Mouse (Mus musculus) G1E (cell line): ENCODE measurements at regions not wholly inside any gene's neighbourhood (a gene's known extent, or its start where the extent isn't known, plus 50 kb on each side); places are given as distances from the start of the nearest gene placed in this dataset.

Experiments
- ATAC-seq: 2 replicates; pipeline ENCODE4 v1.8.0; 2016; ENCODE audit warnings: mild to moderate bottlenecking; ENCODE audit not compliant: insufficient number of reproducible peaks, poor library complexity, low FRiP score, severe bottlenecking; ENCODE audit errors: extremely low read depth
- DNase-seq: peaks from one replicate; pipeline ENCODE4 v3.0.0; 2012; ENCODE audit warnings: low spot score
- H3K27me3 ChIP-seq: 2 replicates; pipeline ENCODE4 v1.6.1; 2012; ENCODE audit warnings: mild to moderate bottlenecking, low read length, inconsistent platforms; ENCODE audit not compliant: insufficient read depth
- H3K36me3 ChIP-seq: replicated peaks from 2 replicates; pipeline ENCODE3; 2012; ENCODE audit warnings: mild to moderate bottlenecking, inconsistent platforms
- H3K4me1 ChIP-seq: 2 replicates; pipeline ENCODE4 v1.6.1; 2012; ENCODE audit warnings: low read depth, low read length, inconsistent platforms, mixed read lengths; ENCODE audit not compliant: insufficient read depth
- H3K4me3 ChIP-seq: 2 replicates; pipeline ENCODE4 v1.5.1; 2012; ENCODE audit warnings: low read depth, mild to moderate bottlenecking, inconsistent platforms, low read length, moderate library complexity, mixed read lengths
- H3K9me3 ChIP-seq: replicated peaks from 2 replicates; pipeline ENCODE4 v1.6.1; 2012; ENCODE audit warnings: inconsistent platforms
- CTCF ChIP-seq: IDR thresholded peaks from 2 replicates; pipeline ENCODE4 v1.5.1; 2012; ENCODE audit warnings: low read depth, low read length, inconsistent platforms, mixed read lengths
- GATA1 ChIP-seq: IDR thresholded peaks from 2 replicates; pipeline ENCODE4 v1.6.1; 2012; ENCODE audit warnings: borderline replicate concordance, low read length, inconsistent platforms, mixed read lengths
- GATA2 ChIP-seq: IDR thresholded peaks from 2 replicates; pipeline ENCODE4 v1.6.1; 2012; ENCODE audit warnings: low read depth, low read length, inconsistent platforms, borderline replicate concordance
- POLR2AphosphoS5 ChIP-seq: IDR thresholded peaks from 2 replicates; pipeline ENCODE4 v1.6.1; 2012; ENCODE audit warnings: low read depth, low read length, inconsistent platforms; ENCODE audit not compliant: insufficient replicate concordance
- TAL1 ChIP-seq: conservative IDR thresholded peaks from 2 replicates; pipeline ENCODE4 v1.6.1; 2012; ENCODE audit warnings: low read depth, low read length, inconsistent platforms, mixed read lengths

GRCm38 (mm10) chr9:112864921-112865320 is 629.2 kb upstream of the Arpp21 start:
- H3K9me3 ChIP-seq = peaks cover 13% of the 10 kb centered on the region
- no peaks in the 10 kb centered on the region for H3K36me3 ChIP-seq
- no peaks in the 10 kb centered on the region for H3K27me3 ChIP-seq
- DNase-seq = no peak
- H3K4me3 ChIP-seq = no peak overlapping the region
- no peaks in the 10 kb centered on the region for H3K4me1 ChIP-seq
- TF ChIP-seq GATA2 (no peak), GATA1 (no peak), POLR2AphosphoS5 (no peak)
- ATAC-seq = no peak

DNA sequence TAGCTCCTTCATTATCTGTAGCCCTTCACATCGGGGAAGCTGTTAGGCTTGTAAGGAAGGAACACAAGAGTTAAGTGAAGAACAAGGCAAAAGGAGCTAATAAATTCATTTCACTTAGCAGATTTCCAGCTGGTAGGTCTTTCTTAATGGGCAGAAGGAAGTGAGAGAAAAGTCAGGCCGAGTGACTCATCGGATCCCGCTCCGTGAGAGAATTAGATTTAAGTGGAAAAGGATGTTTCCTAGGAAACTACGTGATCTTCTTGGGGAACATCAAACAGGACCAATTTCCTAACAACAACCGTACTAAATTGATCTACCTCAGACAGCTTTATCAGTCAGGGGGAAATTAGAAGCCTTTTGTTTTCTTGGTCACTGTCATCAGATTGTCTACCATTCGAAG is 625.4 kb upstream of the Arpp21 start:
- ATAC-seq (no peak), DNase-seq (no peak)
- Histone ChIP-seq H3K4me1 (no peaks in the 10 kb centered on the region), H3K36me3 (no peaks in the 10 kb centered on the region), H3K27me3 (no peaks in the 10 kb centered on the region), H3K9me3 (peaks cover 11% of the 10 kb centered on the region), H3K4me3 (no peak overlapping the region)
- TF ChIP-seq POLR2AphosphoS5 (no peak), GATA1 (no peak), TAL1 (no peak), CTCF (no peak)

GRCm38 (mm10) chr9:112860307-112860893 is 624.7 kb upstream of the Arpp21 start:
- no peak for ATAC-seq
- no peaks in the 10 kb centered on the region for H3K27me3 ChIP-seq
- no peak overlapping the region for H3K4me3 ChIP-seq
- peaks cover 11% of the 10 kb centered on the region for H3K9me3 ChIP-seq
- no peaks in the 10 kb centered on the region for H3K4me1 ChIP-seq
- no peaks in the 10 kb centered on the region for H3K36me3 ChIP-seq
- TF ChIP-seq TAL1 = no peak
- no peak for TF ChIP-seq GATA2
- no peak for TF ChIP-seq CTCF
- TF ChIP-seq GATA1 = no peak
- TF ChIP-seq POLR2AphosphoS5 = no peak
- no peak for DNase-seq

GRCm38 (mm10) chr9:112841473-112841872 is 605.7 kb upstream of the Arpp21 start:
- H3K4me3 ChIP-seq = no peak overlapping the region
- TF ChIP-seq GATA2 = no peak
- TF ChIP-seq POLR2AphosphoS5 = no peak
- TF ChIP-seq GATA1 = no peak
- TF ChIP-seq CTCF = no peak
- no peak for TF ChIP-seq TAL1
- DNase-seq (no peak), ATAC-seq (no peak)
- H3K27me3 ChIP-seq = no peaks in the 10 kb centered on the region
- no peaks in the 10 kb centered on the region for H3K36me3 ChIP-seq
- H3K9me3 ChIP-seq = peaks cover 11% of the 10 kb centered on the region
- no peaks in the 10 kb centered on the region for H3K4me1 ChIP-seq

- no peak for TF ChIP-seq CTCF
- no peak for TF ChIP-seq GATA1
- TF ChIP-seq POLR2AphosphoS5 = no peak
- no peak for TF ChIP-seq TAL1
- no peak for TF ChIP-seq GATA2
- no peak for ATAC-seq
- H3K9me3 ChIP-seq = peaks cover 13% of the 10 kb centered on the region
- DNase-seq = no peak
- no peaks in the 10 kb centered on the region for H3K4me1 ChIP-seq
- no peaks in the 10 kb centered on the region for H3K36me3 ChIP-seq
- H3K4me3 ChIP-seq = no peak overlapping the region
- no peaks in the 10 kb centered on the region for H3K27me3 ChIP-seq
These were observed 603.5 kb upstream of the Arpp21 start for GRCm38 (mm10) chr9:112839071-112839793.

GRCm38 (mm10) chr9:112837563-112837962 is 601.8 kb upstream of the Arpp21 start:
- no peak overlapping the region for H3K4me3 ChIP-seq
- DNase-seq (no peak), ATAC-seq (no peak)
- H3K27me3 ChIP-seq = no peaks in the 10 kb centered on the region
- TF ChIP-seq GATA1 (no peak), TAL1 (no peak), POLR2AphosphoS5 (no peak), CTCF (no peak), GATA2 (no peak)
- peaks cover 22% of the 10 kb centered on the region for H3K9me3 ChIP-seq
- no peaks in the 10 kb centered on the region for H3K4me1 ChIP-seq
- H3K36me3 ChIP-seq = no peaks in the 10 kb centered on the region
